Mouse (Mus musculus): Measurements from ENCODE around the gene Sept5. TPM values are rescaled to one million over a fixed set of nuclear protein-coding genes. Genes with fewer than 3 reads are reported as not detected.
A peak's percentile ranks its signal among the peaks of the same experiment; 100 is the strongest.

The Sept5 gene
- polyA plus RNA-seq, 1 experiment from 2014 or later: 31.7 TPM

DNA sequence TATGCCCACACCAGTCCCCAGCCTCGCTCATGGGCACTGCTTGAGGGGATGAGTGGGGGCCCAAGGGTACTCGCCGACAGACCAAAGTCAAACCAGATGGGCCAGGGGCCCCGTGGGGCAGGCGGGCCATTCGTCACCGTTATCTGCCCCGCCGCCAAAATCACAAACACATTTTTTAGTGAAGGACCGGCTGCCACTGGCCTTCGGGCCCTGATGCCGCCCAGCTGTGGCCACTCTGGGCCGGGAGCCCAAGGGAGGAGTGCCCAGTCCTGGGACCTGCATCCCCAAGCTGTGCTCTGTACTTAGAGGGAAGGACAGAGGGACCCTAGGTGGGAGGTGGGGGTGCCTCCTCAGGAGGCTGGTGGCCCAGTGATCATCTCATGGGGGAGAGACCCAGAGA is 18.0 kb downstream of the Sept5 start:
- ATAC-seq (ENCODE audit: insufficient number of reproducible peaks, insufficient read depth, low FRiP score, low TSS enrichment, low read depth): no peak
- peaks cover 80% of the 10 kb centered on the region for H3K27me3 ChIP-seq
- H3K4me3 ChIP-seq (replicated peaks): no peak overlapping the region
- no peak overlapping the region for H3K4me2 ChIP-seq
- no peak overlapping the region for H3K9ac ChIP-seq (replicated peaks)
- H3K4me1 ChIP-seq (replicated peaks): peaks cover 52% of the 10 kb centered on the region
- H3K36me3 ChIP-seq: no peaks in the 10 kb centered on the region
- H3K9me3 ChIP-seq: no peaks in the 10 kb centered on the region
- no peak overlapping the region for H3K27ac ChIP-seq
- 11% methylated on average over 13 of the region's 13 CpGs for WGBS

GRCm38 (mm10) chr16:18609099-18609498 is 20.7 kb downstream of the Sept5 start:
- Histone ChIP-seq H3K9ac (replicated peaks) (no peak overlapping the region), H3K27ac (no peak overlapping the region), H3K27me3 (peaks cover 72% of the 10 kb centered on the region), H3K4me2 (no peak overlapping the region), H3K4me3 (replicated peaks) (no peak overlapping the region), H3K36me3 (no peaks in the 10 kb centered on the region), H3K9me3 (no peaks in the 10 kb centered on the region), H3K4me1 (replicated peaks) (peaks cover 51% of the 10 kb centered on the region)
- 60% methylated on average over 2 of the region's 2 CpGs for WGBS
- no peak for ATAC-seq (ENCODE audit: insufficient number of reproducible peaks, insufficient read depth, low FRiP score, low TSS enrichment, low read depth)

GRCm38 (mm10) chr16:18608226-18608625 is 21.5 kb downstream of the Sept5 start:
- no peak overlapping the region for H3K9ac ChIP-seq (replicated peaks)
- WGBS: 6% methylated on average over 11 of the region's 11 CpGs
- ATAC-seq (ENCODE audit: insufficient number of reproducible peaks, insufficient read depth, low FRiP score, low TSS enrichment, low read depth): 0 out of 2 replicates have a peak, but pooled peaks have one; percentile 13
- H3K27ac ChIP-seq: no peak overlapping the region
- H3K4me1 ChIP-seq (replicated peaks): peaks cover 50% of the 10 kb centered on the region
- peaks cover 65% of the 10 kb centered on the region for H3K27me3 ChIP-seq
- H3K9me3 ChIP-seq: no peaks in the 10 kb centered on the region
- peak overlapping the region; percentile 42 for H3K4me2 ChIP-seq
- H3K4me3 ChIP-seq (replicated peaks): peak overlapping the region; percentile 9; the same call in 1 of the 2 replicates
- H3K36me3 ChIP-seq: no peaks in the 10 kb centered on the region

GRCm38 (mm10) chr16:18605705-18606104 is 24.0 kb downstream of the Sept5 start:
- WGBS: 76% methylated on average over 5 of the region's 5 CpGs
- no peak overlapping the region for H3K27ac ChIP-seq

DNA sequence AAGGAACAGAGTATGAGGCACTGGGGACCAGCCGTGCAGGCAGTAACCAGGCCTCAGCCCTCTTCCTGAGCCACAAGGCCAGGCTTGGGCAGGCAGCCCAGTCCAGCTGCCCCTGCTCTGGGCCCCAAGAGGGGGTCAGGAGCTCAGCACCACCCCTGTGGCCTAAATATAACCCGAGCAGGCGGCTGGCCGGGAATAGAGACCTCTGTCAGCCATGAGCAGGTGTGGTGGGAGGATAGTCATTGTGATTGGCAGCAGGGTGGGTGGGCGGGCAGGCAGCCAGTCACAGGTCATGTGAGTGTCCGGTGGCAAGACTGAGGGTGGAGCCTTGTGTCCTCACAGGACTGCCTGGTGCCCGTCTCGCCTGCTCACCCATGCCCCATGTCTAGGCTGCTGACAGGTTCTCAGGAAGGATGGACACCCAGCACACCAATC is 25.5 kb downstream of the Sept5 start:
- H3K36me3 ChIP-seq: no peaks in the 10 kb centered on the region
- H3K4me3 ChIP-seq (replicated peaks): no peak overlapping the region
- WGBS: 54% methylated on average over 8 of the region's 8 CpGs
- 0 out of 2 replicates have a peak overlapping the region, but pooled peaks have one; percentile 56 for H3K27ac ChIP-seq
- H3K4me1 ChIP-seq (replicated peaks): peaks cover 35% of the 10 kb centered on the region
- no peak overlapping the region for H3K4me2 ChIP-seq
- 0 out of 2 replicates have a peak, but pooled peaks have one; percentile 17 for ATAC-seq (ENCODE audit: insufficient number of reproducible peaks, insufficient read depth, low FRiP score, low TSS enrichment, low read depth)
- no peaks in the 10 kb centered on the region for H3K9me3 ChIP-seq
- peaks cover 37% of the 10 kb centered on the region for H3K27me3 ChIP-seq
- H3K9ac ChIP-seq (replicated peaks): no peak overlapping the region

More at GRCm38 (mm10) chr16:18605705-18606104, 24.0 kb downstream of the Sept5 start:
- no peak for ATAC-seq (ENCODE audit: insufficient number of reproducible peaks, insufficient read depth, low FRiP score, low TSS enrichment, low read depth)
- Histone ChIP-seq H3K36me3 (no peaks in the 10 kb centered on the region), H3K9me3 (no peaks in the 10 kb centered on the region), H3K4me1 (replicated peaks) (peaks cover 38% of the 10 kb centered on the region), H3K27me3 (peaks cover 43% of the 10 kb centered on the region), H3K4me3 (replicated peaks) (no peak overlapping the region), H3K4me2 (no peak overlapping the region), H3K9ac (replicated peaks) (no peak overlapping the region)

GRCm38 (mm10) chr16:18601447-18601846 is 28.3 kb downstream of the Sept5 start:
- no peak for ATAC-seq (ENCODE audit: insufficient number of reproducible peaks, insufficient read depth, low FRiP score, low TSS enrichment, low read depth)
- Histone ChIP-seq H3K4me2 (no peak overlapping the region), H3K4me3 (replicated peaks) (no peak overlapping the region), H3K9ac (replicated peaks) (no peak overlapping the region), H3K4me1 (replicated peaks) (peaks cover 21% of the 10 kb centered on the region), H3K27me3 (peaks cover 35% of the 10 kb centered on the region), H3K27ac (0 out of 2 replicates have a peak overlapping the region, but pooled peaks have one; percentile 69), H3K36me3 (no peaks in the 10 kb centered on the region), H3K9me3 (no peaks in the 10 kb centered on the region)
- 65% methylated on average over 7 of the region's 7 CpGs for WGBS

DNA sequence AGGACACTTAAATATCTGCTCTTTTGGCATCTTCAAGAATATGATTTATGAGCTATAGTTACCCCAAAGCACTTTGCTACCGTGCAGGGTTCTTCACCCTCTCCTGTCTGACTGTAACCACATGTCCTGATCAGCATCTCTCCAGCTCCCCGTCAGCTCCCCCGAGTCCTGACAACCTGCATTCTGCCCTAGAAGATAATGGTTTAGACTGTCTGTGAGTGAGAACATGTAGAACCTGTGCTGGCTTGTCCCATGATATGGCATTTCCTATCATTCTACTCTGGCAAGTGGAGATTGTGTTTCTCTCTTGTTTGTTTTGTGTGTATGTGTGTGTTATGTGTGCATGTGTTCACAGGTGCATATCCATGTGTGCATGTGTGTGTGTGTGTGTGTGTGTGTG is 31.7 kb downstream of the Sept5 start:
- Histone ChIP-seq H3K36me3 (no peaks in the 10 kb centered on the region), H3K4me1 (replicated peaks) (peaks cover 17% of the 10 kb centered on the region), H3K4me2 (no peak overlapping the region), H3K27me3 (peaks cover 54% of the 10 kb centered on the region), H3K27ac (no peak overlapping the region), H3K4me3 (replicated peaks) (no peak overlapping the region), H3K9me3 (no peaks in the 10 kb centered on the region), H3K9ac (replicated peaks) (no peak overlapping the region)
- ATAC-seq (ENCODE audit: insufficient number of reproducible peaks, insufficient read depth, low FRiP score, low TSS enrichment, low read depth): no peak
- WGBS: 70% methylated on average over 3 of the region's 3 CpGs

- no peak overlapping the region for H3K9ac ChIP-seq (replicated peaks)
- no peak overlapping the region for H3K4me3 ChIP-seq (replicated peaks)
- H3K9me3 ChIP-seq: no peaks in the 10 kb centered on the region
- no peak overlapping the region for H3K27ac ChIP-seq
- H3K36me3 ChIP-seq: no peaks in the 10 kb centered on the region
- 34% methylated on average over 5 of the region's 5 CpGs for WGBS
- peaks cover 70% of the 10 kb centered on the region for H3K27me3 ChIP-seq
- H3K4me2 ChIP-seq: no peak overlapping the region
- H3K4me1 ChIP-seq (replicated peaks): peaks cover 12% of the 10 kb centered on the region
- ATAC-seq (ENCODE audit: insufficient number of reproducible peaks, insufficient read depth, low FRiP score, low TSS enrichment, low read depth): 0 out of 2 replicates have a peak, but pooled peaks have one; percentile 38
These were observed 33.5 kb downstream of the Sept5 start for GRCm38 (mm10) chr16:18596255-18596654.

DNA sequence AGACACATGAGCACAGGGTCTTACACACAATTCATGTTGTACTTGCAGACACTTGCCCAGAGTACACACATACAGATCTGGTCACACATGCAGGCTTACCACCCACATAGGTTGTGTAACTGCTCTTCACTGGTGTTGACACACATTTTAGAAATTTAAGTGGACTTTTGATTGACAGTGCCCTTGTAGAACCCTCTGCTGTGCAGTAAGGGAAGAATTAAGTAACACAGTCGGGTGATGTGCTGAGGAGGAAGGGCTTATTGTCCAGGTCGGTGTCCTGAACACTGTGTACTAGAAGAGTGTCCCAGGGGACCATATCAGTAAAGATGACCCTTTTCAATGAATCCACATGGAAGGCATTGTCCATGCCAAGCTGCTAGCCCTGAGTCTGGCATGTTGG is 35.8 kb downstream of the Sept5 start:
- WGBS: 78% methylated on average over 2 of the region's 2 CpGs

GRCm38 (mm10) chr16:18591047-18592018 is 38.4 kb downstream of the Sept5 start:
- no peaks in the 10 kb centered on the region for H3K9me3 ChIP-seq
- no peak overlapping the region; the same call in 1 of the 2 replicates for H3K9ac ChIP-seq (replicated peaks)
- no peak for ATAC-seq (ENCODE audit: insufficient number of reproducible peaks, insufficient read depth, low FRiP score, low TSS enrichment, low read depth)
- 2% methylated on average over 59 of the region's 59 CpGs for WGBS
- H3K4me2 ChIP-seq: peak overlapping the region; percentile 55
- H3K4me1 ChIP-seq (replicated peaks): peaks cover 43% of the 10 kb centered on the region
- H3K27me3 ChIP-seq: peaks cover 95% of the 10 kb centered on the region
- H3K27ac ChIP-seq: no peak overlapping the region
- H3K4me3 ChIP-seq (replicated peaks): peak overlapping the region; percentile 35
- no peaks in the 10 kb centered on the region for H3K36me3 ChIP-seq

More for the DNA sequence above, 35.8 kb downstream of the Sept5 start:
- Histone ChIP-seq H3K4me2 (no peak overlapping the region), H3K4me3 (replicated peaks) (no peak overlapping the region), H3K27me3 (peaks cover 85% of the 10 kb centered on the region), H3K36me3 (no peaks in the 10 kb centered on the region), H3K27ac (no peak overlapping the region), H3K9ac (replicated peaks) (no peak overlapping the region), H3K4me1 (replicated peaks) (peaks cover 26% of the 10 kb centered on the region), H3K9me3 (no peaks in the 10 kb centered on the region)
- no peak for ATAC-seq (ENCODE audit: insufficient number of reproducible peaks, insufficient read depth, low FRiP score, low TSS enrichment, low read depth)

Data from limb, embryonic 12.5 days (tissue).